In the genomic region with DNA sequence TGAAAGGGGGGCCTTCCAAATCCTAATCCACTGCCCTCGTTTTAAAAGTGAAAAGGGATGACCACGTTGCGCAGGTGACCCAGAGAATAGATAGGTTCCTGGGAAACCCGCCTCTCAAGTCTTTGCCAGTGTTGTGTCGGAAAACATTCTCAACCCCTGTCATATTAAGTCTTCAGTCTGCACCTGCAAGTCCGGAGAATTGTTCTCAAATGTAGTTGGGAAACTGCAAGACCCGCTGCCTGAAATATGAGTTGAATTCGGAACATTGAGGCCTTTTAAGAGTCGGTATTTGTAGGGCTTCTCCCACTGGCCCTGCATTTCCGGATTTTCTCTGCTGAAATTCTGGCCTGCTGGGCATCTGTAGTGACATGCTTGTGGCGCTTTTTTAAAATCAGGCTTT, we compare ENCODE assay signal across 8 mouse cellular contexts. TPM values are rescaled to one million over a fixed set of nuclear protein-coding genes. Genes with fewer than 3 reads are reported as not detected.
DNase-seq lines count a peak whose midpoint lies in the region; TF ChIP-seq lines count a peak whose summit lies in the region.

No protein-coding gene starts in this region.

- intact Hi-C loops in left cerebral cortex, postnatal 25 days (cut with DNase I) = loop anchor here (1.0 to 2.0 kb wide), 3 partner anchors 75 to 175 kb away; a partner anchor contains a TSS
- intact Hi-C loops in gastrocnemius, postnatal 36 days (cut with DNase I) = loop anchor here (2.0 to 5.0 kb wide), 2 partner anchors 75 to 175 kb away; a partner anchor contains a TSS

- TF ChIP-seq CTCF in thymus, adult 2 months (IDR thresholded peaks at IDR 0.05; ENCODE audit: borderline replicate concordance, control insufficient read depth, extremely low read depth, insufficient read depth, low read length, poor library complexity) = no peak

- peak overlapping the region; percentile 89 for H3K27ac ChIP-seq in thymus, adult 2 months (ENCODE audit: control insufficient read depth, insufficient read depth, low read length)
- H3K27ac ChIP-seq in midbrain, embryonic 10.5 days (replicated peaks) = peak overlapping the region; percentile 99

- H3K9me3 ChIP-seq in midbrain, embryonic 10.5 days (replicated peaks) = no peaks in the 10 kb centered on the region

- no peaks in the 10 kb centered on the region for H3K36me3 ChIP-seq in thymus, adult 2 months (ENCODE audit: control insufficient read depth, insufficient read depth, low read length)
- peaks cover 18% of the 10 kb centered on the region for H3K36me3 ChIP-seq in midbrain, embryonic 10.5 days

- peak; percentile 36 to 55 for DNase-seq in cerebellum, postnatal 14 days
- no peak for DNase-seq in cerebellum, postnatal 4 days (ENCODE audit: low spot score in 2 of 2)
- no peak for DNase-seq in thymus, adult 2 months
- no peak for DNase-seq in thymus, adult 18-20 months
- DNase-seq in frontal cortex, postnatal 10 days (ENCODE audit: low spot score in 2 of 2) = peak; percentile 18 to 24
- peak; percentile 52 for DNase-seq in left cerebral cortex, postnatal 25 days (ENCODE audit: low spot score in 2 of 2)
- DNase-seq in midbrain, embryonic 10.5 days (ENCODE audit: low spot score) = no peak
- DNase-seq in gastrocnemius, postnatal 36 days = no peak

- peaks cover 5% of the 10 kb centered on the region; the same call in 1 of the 2 replicates for H3K4me1 ChIP-seq in thymus, adult 2 months (replicated peaks; ENCODE audit: control insufficient read depth, insufficient read depth, low read length)
- peaks cover 21% of the 10 kb centered on the region for H3K4me1 ChIP-seq in midbrain, embryonic 10.5 days

- peak overlapping the region; percentile 50 for H3K4me3 ChIP-seq in thymus, adult 2 months (ENCODE audit: control insufficient read depth, insufficient read depth, low read length)
- H3K4me3 ChIP-seq in midbrain, embryonic 10.5 days = peak overlapping the region; percentile 98

- TF ChIP-seq POLR2A in thymus, adult 2 months (IDR thresholded peaks at IDR 0.05; ENCODE audit: control insufficient read depth, extremely low read depth, insufficient read depth, low read length, poor library complexity) = no peak

- WGBS in thymus, adult 2 months = 4% methylated on average over 11 of the region's 11 CpGs
- 4% methylated on average over 11 of the region's 11 CpGs for WGBS in midbrain, embryonic 10.5 days

- no peaks in the 10 kb centered on the region for H3K27me3 ChIP-seq in thymus, adult 2 months (ENCODE audit: control insufficient read depth, insufficient read depth, low read length)
- no peaks in the 10 kb centered on the region for H3K27me3 ChIP-seq in midbrain, embryonic 10.5 days (ENCODE audit: low read depth, poor library complexity, severe bottlenecking)

RNA-seq across cellular contexts. Expression of a gene that starts 1.0 kb away (rescaled TPM):
- 8.8 and 14.0 TPM in 2 replicates for polyA plus RNA-seq in thymus, adult 2 months (2012; rRNA removed)
- 10 to 100 TPM; 33.4 to 39.3 TPM for total RNA-seq in left cerebral cortex, postnatal 25 days (2021)
- polyA plus RNA-seq in midbrain, embryonic 10.5 days (2016; fragmentation: Nextera tagmentation; extraction: Ambion mirVana) = 17.5 and 22.6 TPM in 2 replicates
- 10 to 100 TPM in 1 of 2 experiments, 1 to 10 TPM in 1; 10.0 to 11.8 TPM for total RNA-seq in gastrocnemius, postnatal 36 days (2021)

Comparison
In these comparisons a context has a peak if more than half of its experiments do, and no peak if none do; other contexts are left out.
1. DNase-seq: peak in cerebellum, postnatal 14 days (2 of 2), frontal cortex, postnatal 10 days (2 of 2) and left cerebral cortex, postnatal 25 days (2 of 2); none in cerebellum, postnatal 4 days (0 of 2), thymus, adult 2 months (single experiment), thymus, adult 18-20 months (0 of 2), midbrain, embryonic 10.5 days (single experiment) and gastrocnemius, postnatal 36 days (0 of 2).